Mouse (Mus musculus) gastrocnemius, postnatal 36 days (tissue): Measurements from ENCODE around the gene Selenop. TPM values are rescaled to one million over a fixed set of nuclear protein-coding genes. Genes with fewer than 3 reads are reported as not detected.

Experiments
- DNase-seq, 2 experiments: peaks; one replicate each; pipeline ENCODE4 v3.0.0; 2022
- intact Hi-C: fragments of 180-260 bp; cut with DNase I; formaldehyde crosslinking; loops from one replicate; pipeline ENCODE4 v1.15.1; 2025
- total RNA-seq, 2 experiments: library from RNA; stranded (reverse); gene quantifications; 2 replicates each; pipeline ENCODE4 v1.2.3; 2021

Selenop gene
- total RNA-seq, 2 experiments from 2014 or later: 109 to 124 TPM

- intact Hi-C loops: loop anchor here (5.0 kb wide), 1 partner anchor 43 kb away; no protein-coding TSS in a partner anchor
- DNase-seq: no peak
These were observed 1.8 kb downstream of the Selenop start for GRCm38 (mm10) chr15:3269996-3270645.

- intact Hi-C loops: loop anchor here (5.0 kb wide), 1 partner anchor 43 kb away; no protein-coding TSS in a partner anchor
These were observed 2.3 kb downstream of the Selenop start for GRCm38 (mm10) chr15:3270646-3271077.

GRCm38 (mm10) chr15:3271216-3271615 is 2.9 kb downstream of the Selenop start:
- intact Hi-C loops: loop anchor here (5.0 kb wide), 1 partner anchor 44 kb away; no protein-coding TSS in a partner anchor
- peak in 1 of 2 experiments; percentile 18 for DNase-seq

More at GRCm38 (mm10) chr15:3270646-3271077, 2.3 kb downstream of the Selenop start:
- peak; percentile 68 to 83 for DNase-seq

GRCm38 (mm10) chr15:3273191-3273590 is 4.8 kb downstream of the Selenop start:
- DNase-seq: no peak
- intact Hi-C loops: loop anchor here (5.0 kb wide), 1 partner anchor 46 kb away; no protein-coding TSS in a partner anchor

- intact Hi-C loops: no loop called here
- DNase-seq: no peak
These were observed 9.0 kb downstream of the Selenop start for GRCm38 (mm10) chr15:3277391-3277790.

GRCm38 (mm10) chr15:3279242-3279641 is 10.9 kb downstream of the Selenop start:
- no peak for DNase-seq
- intact Hi-C loops: no loop called here

- intact Hi-C loops: no loop called here
- DNase-seq: no peak
These were observed 12.9 kb downstream of the Selenop start for GRCm38 (mm10) chr15:3281216-3281615.

- intact Hi-C loops: no loop called here
- no peak for DNase-seq
These were observed 13.4 kb downstream of the Selenop start for GRCm38 (mm10) chr15:3281737-3282136.

GRCm38 (mm10) chr15:3286032-3286431 is 17.7 kb downstream of the Selenop start:
- DNase-seq: no peak
- intact Hi-C loops: no loop called here

- no peak for DNase-seq
- intact Hi-C loops: loop anchor here (10.0 kb wide), 1 partner anchor 614 kb away; no protein-coding TSS in a partner anchor
These were observed 22.1 kb downstream of the Selenop start for GRCm38 (mm10) chr15:3290435-3290834.

GRCm38 (mm10) chr15:3293477-3293876 is 25.1 kb downstream of the Selenop start:
- DNase-seq: no peak
- intact Hi-C loops: loop anchor here (10.0 kb wide), 1 partner anchor 611 kb away; no protein-coding TSS in a partner anchor

GRCm38 (mm10) chr15:3295986-3296385 is 27.6 kb downstream of the Selenop start:
- intact Hi-C loops: loop anchor here (10.0 kb wide), 1 partner anchor 609 kb away; no protein-coding TSS in a partner anchor
- DNase-seq: no peak

GRCm38 (mm10) chr15:3297615-3298014 is 29.3 kb downstream of the Selenop start:
- DNase-seq: no peak
- intact Hi-C loops: loop anchor here (10.0 kb wide), 1 partner anchor 607 kb away; no protein-coding TSS in a partner anchor

- intact Hi-C loops: no loop called here
- DNase-seq: no peak
These were observed 32.2 kb downstream of the Selenop start for GRCm38 (mm10) chr15:3300361-3301100.

- no peak for DNase-seq
- intact Hi-C loops: no loop called here
These were observed 35.1 kb downstream of the Selenop start, which contains the start of gene Ccdc152 for GRCm38 (mm10) chr15:3303426-3303825. Ccdc152 (minus strand) TSS chr15:3303526.

- intact Hi-C loops: no loop called here
These were observed 41.5 kb downstream of the Selenop start for GRCm38 (mm10) chr15:3309856-3310255.

GRCm38 (mm10) chr15:3312937-3313336 is 44.6 kb downstream of the Selenop start:
- intact Hi-C loops: no loop called here
- DNase-seq: no peak

More at GRCm38 (mm10) chr15:3309856-3310255, 41.5 kb downstream of the Selenop start:
- no peak for DNase-seq

- DNase-seq: no peak
- intact Hi-C loops: no loop called here
These were observed 48.3 kb downstream of the Selenop start for GRCm38 (mm10) chr15:3316617-3317016.

- DNase-seq: no peak
- intact Hi-C loops: no loop called here
These were observed 51.6 kb downstream of the Selenop start for GRCm38 (mm10) chr15:3319929-3320328.

GRCm38 (mm10) chr15:3323041-3323440 is 54.7 kb downstream of the Selenop start:
- no peak for DNase-seq
- intact Hi-C loops: no loop called here
